Mouse (Mus musculus): ENCODE measurements around the gene Ldb2.

- no peak for TF ChIP-seq CTCF (IDR thresholded peaks at IDR 0.05)
- TF ChIP-seq POLR2A (IDR thresholded peaks at IDR 0.05; ENCODE audit: insufficient read depth, low read depth, low read length), result peak; percentile 23; the same call in 1 of the 2 replicates
Measured at GRCm38 (mm10) chr5:44495092-44495491, 304.4 kb downstream of the Ldb2 start.
